Mouse (Mus musculus): ENCODE data around the gene H1f0. TPM values are rescaled to one million over a fixed set of nuclear protein-coding genes. Genes with fewer than 3 reads are reported as not detected.
"Not testable (repeated sequence)": the region's sequence is repeated elsewhere in the genome, so short reads cannot be mapped to it uniquely, and the experiment has no call there.

Gene H1f0
- polyA plus RNA-seq, 1 experiment: not detected

DNA sequence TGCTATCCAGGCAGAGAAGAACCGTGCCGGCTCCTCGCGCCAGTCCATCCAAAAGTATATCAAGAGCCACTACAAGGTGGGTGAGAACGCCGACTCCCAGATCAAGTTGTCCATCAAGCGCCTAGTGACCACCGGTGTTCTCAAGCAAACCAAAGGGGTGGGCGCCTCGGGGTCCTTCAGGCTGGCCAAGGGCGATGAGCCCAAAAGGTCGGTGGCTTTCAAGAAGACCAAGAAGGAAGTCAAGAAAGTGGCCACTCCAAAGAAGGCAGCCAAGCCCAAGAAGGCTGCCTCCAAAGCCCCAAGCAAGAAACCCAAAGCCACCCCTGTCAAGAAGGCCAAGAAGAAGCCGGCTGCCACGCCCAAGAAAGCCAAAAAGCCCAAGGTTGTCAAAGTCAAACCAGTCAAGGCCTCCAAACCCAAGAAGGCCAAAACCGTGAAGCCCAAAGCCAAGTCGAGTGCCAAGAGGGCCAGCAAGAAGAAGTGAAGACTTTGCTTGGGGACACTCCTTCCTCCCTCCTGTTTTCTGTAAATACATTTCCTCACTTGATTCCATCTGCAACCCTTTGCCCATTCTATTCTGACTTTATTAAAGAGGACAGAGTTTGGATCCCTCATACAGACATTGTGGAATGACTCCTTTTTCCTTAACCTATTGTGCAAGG lies 704 bp downstream of the H1f0 start:
- peak overlapping the region; percentile 80 for H3K4me3 ChIP-seq (ENCODE audit: insufficient read depth, low read depth, low read length)
- H3K27ac ChIP-seq (ENCODE audit: insufficient read depth, low read depth, low read length): peak overlapping the region; percentile 83
- WGBS: 18% methylated on average over 16 of the region's 16 CpGs
- peaks cover 33% of the 10 kb centered on the region for H3K4me1 ChIP-seq (ENCODE audit: control insufficient read depth, insufficient read depth, low read length)
- TF ChIP-seq POLR2A (IDR thresholded peaks at IDR 0.05; ENCODE audit: insufficient read depth, low read depth, low read length): no peak
- TF ChIP-seq CTCF (IDR thresholded peaks at IDR 0.05; ENCODE audit: insufficient read depth, low read depth, low read length): no peak

DNA sequence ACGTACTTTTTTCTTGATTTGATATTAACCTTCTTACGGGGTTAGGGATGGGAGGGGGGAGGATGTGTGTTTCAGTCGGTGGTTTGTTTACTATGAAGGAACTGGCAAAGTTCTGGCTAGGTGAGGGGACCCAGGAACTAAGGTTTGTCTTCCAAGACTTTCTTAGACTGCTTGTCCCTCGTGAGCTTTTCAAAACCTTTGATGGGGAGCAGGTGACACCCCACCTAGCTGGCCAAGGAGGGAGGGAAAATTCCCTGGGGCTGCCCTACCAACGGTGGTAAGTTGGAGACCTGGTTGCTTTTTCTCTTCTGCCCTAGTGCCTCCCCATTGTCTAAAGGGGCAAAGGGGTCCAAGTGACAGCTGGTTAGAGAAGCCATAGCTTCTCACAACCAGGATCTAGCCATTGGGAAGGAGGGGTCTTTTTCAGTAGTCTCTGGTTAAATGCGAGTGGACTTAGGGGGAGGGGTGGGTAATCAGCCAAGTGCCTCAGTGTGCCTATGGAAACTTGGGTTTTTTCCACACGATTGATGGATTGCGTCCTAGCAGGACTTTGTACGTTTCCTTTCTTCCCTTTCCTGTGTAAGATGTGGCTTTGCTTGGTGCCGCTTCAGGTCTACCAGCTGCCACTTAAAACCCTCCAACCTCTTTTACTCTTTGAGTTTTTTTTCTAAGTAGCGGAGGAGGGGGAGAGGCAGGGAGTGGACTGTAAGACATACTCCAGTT lies 1.4 kb downstream of the H1f0 start:
- TF ChIP-seq POLR2A (IDR thresholded peaks at IDR 0.05; ENCODE audit: insufficient read depth, low read depth, low read length) (no peak), CTCF (IDR thresholded peaks at IDR 0.05; ENCODE audit: insufficient read depth, low read depth, low read length) (no peak)
- Histone ChIP-seq H3K27ac (ENCODE audit: insufficient read depth, low read depth, low read length) (no peak overlapping the region), H3K4me1 (ENCODE audit: control insufficient read depth, insufficient read depth, low read length) (peaks cover 33% of the 10 kb centered on the region), H3K4me3 (ENCODE audit: insufficient read depth, low read depth, low read length) (peak overlapping the region; percentile 20)
- WGBS: 5% methylated on average over 11 of the region's 11 CpGs

DNA sequence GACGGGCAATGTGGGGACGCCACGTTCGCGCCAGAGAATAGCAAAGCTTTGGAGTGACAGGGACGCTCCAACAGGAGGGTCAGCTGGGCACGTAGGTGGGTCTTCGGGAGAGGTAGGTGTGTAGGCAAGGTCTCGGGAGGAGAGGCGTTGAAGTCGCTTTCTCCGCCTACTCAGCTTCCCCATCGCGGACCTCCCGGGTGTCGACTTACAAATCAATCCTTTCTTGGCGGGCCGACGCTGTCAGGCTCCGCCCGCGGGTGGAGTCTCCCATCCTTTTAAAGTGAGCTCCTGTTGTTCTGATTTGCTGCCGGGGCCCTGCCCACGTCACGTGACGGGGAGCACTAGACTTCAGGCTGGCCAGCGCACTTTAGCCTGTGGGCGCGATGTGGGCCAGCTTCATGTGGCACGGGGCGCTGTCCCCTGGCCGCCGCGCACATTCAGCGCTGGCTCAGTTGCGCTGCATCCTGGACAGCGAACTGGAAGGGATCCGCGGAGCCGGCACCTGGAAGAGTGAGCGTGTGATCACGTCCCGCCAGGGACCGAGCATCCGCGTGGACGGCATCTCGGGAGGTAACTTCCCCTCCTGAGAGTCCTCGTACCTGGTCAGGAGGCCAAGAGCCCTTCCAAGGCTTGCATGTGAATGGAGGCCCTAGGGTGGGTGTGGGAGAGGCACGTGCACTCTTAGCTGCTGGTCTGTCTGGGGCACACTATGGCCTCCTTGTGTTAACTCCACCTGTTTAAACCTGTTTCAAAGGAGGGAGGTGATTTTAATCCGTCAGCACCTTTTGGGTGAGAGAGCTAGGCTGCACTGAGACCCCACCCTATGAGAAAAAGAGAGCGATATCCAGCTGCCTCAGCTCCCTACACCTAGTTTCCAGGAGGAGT lies 2.5 kb downstream of the H1f0 start:
- TF ChIP-seq CTCF (IDR thresholded peaks at IDR 0.05; ENCODE audit: insufficient read depth, low read depth, low read length) (no peak), POLR2A (IDR thresholded peaks at IDR 0.05; ENCODE audit: insufficient read depth, low read depth, low read length) (peak; percentile 32; the same call in 1 of the 2 replicates)
- Histone ChIP-seq H3K4me3 (ENCODE audit: insufficient read depth, low read depth, low read length) (peak overlapping the region; percentile 61), H3K27ac (ENCODE audit: insufficient read depth, low read depth, low read length) (no peak overlapping the region), H3K4me1 (ENCODE audit: control insufficient read depth, insufficient read depth, low read length) (peaks cover 29% of the 10 kb centered on the region)
- 1% methylated on average over 52 of the region's 52 CpGs for WGBS

DNA sequence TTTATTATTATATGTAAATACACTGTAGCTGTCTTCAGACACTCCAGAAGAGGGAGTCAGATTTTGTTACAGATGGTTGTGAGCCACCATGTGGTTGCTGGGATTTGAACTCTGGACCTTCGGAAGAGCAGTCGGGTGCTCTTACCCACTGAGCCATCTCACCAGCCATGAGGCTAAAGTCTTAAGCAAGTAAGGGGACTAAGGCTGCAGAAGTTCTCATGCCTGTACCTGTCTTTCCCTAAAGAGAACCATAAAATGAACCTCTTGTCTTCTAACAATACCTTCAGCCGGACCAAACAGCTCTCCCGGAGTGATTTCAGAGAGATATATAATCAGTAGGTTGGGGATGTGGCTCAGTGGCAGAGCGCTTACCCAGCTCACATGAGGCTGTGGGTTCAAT lies 3.7 kb downstream of the H1f0 start:
- 88% methylated on average over 5 of the region's 5 CpGs for WGBS
- peaks cover 25% of the 10 kb centered on the region for H3K4me1 ChIP-seq (ENCODE audit: control insufficient read depth, insufficient read depth, low read length)
- H3K27ac ChIP-seq (ENCODE audit: insufficient read depth, low read depth, low read length); H3K4me3 ChIP-seq (ENCODE audit: insufficient read depth, low read depth, low read length): not testable (repeated sequence)

DNA sequence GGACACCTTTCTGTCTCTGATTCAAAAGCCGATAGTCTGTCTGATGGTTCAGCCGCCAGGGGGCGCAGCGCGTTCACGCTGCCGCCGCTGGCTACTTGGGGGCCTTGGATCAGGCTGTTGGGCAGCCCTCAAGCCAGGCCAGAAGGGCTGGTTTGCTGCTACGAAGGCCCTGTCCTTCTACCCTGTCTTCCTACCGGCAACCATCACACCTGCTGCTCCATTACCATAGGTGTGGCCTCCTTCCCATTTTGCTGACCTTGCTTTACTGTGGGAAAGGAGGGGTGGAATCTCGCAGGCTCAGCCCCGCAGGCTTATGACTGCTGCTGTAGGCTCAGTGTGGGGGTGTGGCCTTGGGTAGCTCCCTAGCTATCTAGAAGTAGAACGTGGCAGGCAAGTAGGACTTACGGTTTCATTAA lies 9.7 kb downstream of the H1f0 start:
- no peak overlapping the region for H3K27ac ChIP-seq (ENCODE audit: insufficient read depth, low read depth, low read length)
- peaks cover 19% of the 10 kb centered on the region for H3K4me1 ChIP-seq (ENCODE audit: control insufficient read depth, insufficient read depth, low read length)
- WGBS: 8% methylated on average over 14 of the region's 14 CpGs
- TF ChIP-seq CTCF (IDR thresholded peaks at IDR 0.05; ENCODE audit: insufficient read depth, low read depth, low read length) (peak; percentile 98), POLR2A (IDR thresholded peaks at IDR 0.05; ENCODE audit: insufficient read depth, low read depth, low read length) (no peak)
- peak overlapping the region; percentile 26 for H3K4me3 ChIP-seq (ENCODE audit: insufficient read depth, low read depth, low read length)

DNA sequence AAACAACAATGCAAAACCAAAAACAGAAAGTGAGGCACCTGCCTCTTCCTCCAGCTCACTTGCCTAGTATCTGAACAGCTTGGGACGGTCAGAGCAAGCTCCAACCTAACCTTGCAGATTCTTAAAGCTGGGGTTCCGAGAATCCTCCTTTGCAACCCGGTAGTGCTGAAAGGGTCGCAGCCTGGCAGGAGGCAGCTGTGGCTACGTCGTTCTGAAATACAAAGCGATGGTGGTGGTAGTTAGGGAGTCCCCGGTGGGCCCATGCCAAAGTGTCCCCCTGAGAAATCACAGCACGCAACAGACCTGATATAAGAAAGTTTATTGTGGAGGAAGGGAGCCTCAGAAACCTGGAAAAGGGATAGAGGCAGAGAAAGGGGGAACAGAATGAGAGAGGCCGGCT lies 10.1 kb downstream of the H1f0 start:
- H3K27ac ChIP-seq (ENCODE audit: insufficient read depth, low read depth, low read length): no peak overlapping the region
- TF ChIP-seq POLR2A (IDR thresholded peaks at IDR 0.05; ENCODE audit: insufficient read depth, low read depth, low read length): no peak
- TF ChIP-seq CTCF (IDR thresholded peaks at IDR 0.05; ENCODE audit: insufficient read depth, low read depth, low read length): no peak
- no peak overlapping the region for H3K4me3 ChIP-seq (ENCODE audit: insufficient read depth, low read depth, low read length)
- H3K4me1 ChIP-seq (ENCODE audit: control insufficient read depth, insufficient read depth, low read length): peaks cover 23% of the 10 kb centered on the region
- WGBS: 66% methylated on average over 10 of the region's 10 CpGs

DNA sequence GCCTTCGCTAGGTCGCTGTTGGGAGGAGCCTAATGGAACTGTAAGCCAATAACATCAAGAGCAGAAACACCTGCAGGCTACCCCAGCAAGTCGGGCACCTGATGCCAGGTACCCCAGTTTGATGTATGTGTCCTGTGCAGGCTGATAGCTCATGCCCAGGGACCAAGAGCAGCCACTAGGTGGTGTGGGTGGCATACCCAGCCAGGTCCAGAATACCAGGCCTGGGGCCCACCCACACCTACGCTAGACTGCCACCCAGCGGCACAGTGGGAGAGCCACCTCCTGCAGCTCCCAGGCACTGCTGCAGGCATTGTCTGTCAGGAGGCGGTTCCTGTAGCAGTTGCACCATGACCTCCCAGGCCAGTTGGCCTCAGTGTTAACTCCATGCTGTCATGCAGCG lies 10.6 kb downstream of the H1f0 start:
- 36% methylated on average over 7 of the region's 7 CpGs for WGBS
- Histone ChIP-seq H3K4me1 (ENCODE audit: control insufficient read depth, insufficient read depth, low read length) (peaks cover 23% of the 10 kb centered on the region), H3K4me3 (ENCODE audit: insufficient read depth, low read depth, low read length) (no peak overlapping the region), H3K27ac (ENCODE audit: insufficient read depth, low read depth, low read length) (no peak overlapping the region)
- TF ChIP-seq POLR2A (IDR thresholded peaks at IDR 0.05; ENCODE audit: insufficient read depth, low read depth, low read length): no peak
- TF ChIP-seq CTCF (IDR thresholded peaks at IDR 0.05; ENCODE audit: insufficient read depth, low read depth, low read length): peak; percentile 64

DNA sequence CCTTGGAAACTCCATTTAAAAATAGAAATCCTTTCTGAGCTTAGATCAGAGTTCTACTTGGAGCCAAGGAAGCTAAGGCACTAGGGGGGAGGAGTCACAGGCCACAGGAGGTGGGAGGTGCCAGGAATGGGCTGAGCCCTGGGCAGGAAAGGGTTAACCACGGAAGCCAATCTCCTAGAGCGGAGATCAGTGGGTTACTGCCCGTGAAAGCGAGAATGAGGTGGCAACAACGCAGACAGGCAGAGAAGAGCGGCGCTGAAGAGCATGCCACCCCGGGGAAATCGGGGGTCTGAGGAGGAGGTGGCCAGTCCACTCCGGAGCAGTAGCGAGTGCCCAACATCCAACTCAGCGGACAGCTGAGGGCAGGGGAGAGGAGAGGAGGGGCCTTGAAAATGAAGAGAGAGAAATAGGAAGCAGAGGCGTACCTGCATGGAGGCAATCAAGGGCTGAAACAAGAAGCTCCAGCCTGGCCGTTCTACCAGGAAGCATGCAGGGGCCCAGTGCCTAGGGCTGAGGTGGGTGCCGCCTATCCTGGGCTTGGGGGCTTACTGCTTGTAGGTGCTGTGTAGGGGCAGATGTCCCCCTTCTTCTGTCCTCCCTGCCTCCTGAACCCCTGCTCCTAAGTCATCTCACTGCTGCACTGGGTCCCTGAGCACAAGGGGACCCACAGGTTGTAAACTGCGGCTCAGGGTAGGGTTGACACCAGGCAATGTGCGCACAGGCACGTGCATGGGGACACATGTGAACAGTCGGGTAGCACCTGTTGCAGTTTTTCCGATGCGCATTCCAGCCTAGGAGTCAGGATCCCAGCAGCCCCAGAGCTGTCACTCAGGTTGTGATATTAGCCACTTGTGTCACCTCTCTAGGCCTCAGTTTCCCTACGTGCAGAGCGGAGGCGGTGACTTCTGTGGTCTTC lies 12.5 kb downstream of the H1f0 start:
- TF ChIP-seq POLR2A (IDR thresholded peaks at IDR 0.05; ENCODE audit: insufficient read depth, low read depth, low read length) (no peak), CTCF (IDR thresholded peaks at IDR 0.05; ENCODE audit: insufficient read depth, low read depth, low read length) (no peak)
- H3K4me3 ChIP-seq (ENCODE audit: insufficient read depth, low read depth, low read length): 0 out of 2 replicates have a peak overlapping the region, but pooled peaks have one; percentile 6
- H3K27ac ChIP-seq (ENCODE audit: insufficient read depth, low read depth, low read length): no peak overlapping the region
- peaks cover 23% of the 10 kb centered on the region for H3K4me1 ChIP-seq (ENCODE audit: control insufficient read depth, insufficient read depth, low read length)
- WGBS: 32% methylated on average over 24 of the region's 24 CpGs

All from olfactory bulb, adult 2 months (tissue).